Mouse (Mus musculus): ENCODE data around the gene Gm28051. TPM values are rescaled to one million over a fixed set of nuclear protein-coding genes. Genes with fewer than 3 reads are reported as not detected.

Gene Gm28051
- total and polyA plus RNA-seq, 3 experiments = not detected

DNA sequence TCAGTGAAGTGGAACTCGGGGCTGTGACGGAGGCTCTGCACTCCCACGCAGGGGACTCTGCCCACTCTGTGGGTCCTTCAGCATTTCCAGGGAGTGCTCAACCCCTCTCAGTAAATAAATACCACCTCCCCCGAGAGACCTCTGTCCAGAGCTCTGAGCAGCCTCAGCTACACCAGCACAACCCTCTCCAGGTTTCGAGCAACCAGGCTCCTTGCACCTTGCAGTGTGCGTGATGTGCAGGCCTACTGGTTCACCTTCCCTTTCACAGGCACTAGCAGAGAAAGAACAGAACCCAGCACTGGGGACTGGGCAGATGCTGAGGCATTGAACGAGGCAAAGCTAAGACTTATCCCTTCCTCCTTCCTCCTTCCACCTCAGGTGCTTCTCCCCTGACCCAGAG is 60.2 kb downstream of the Gm28051 start:
- TF ChIP-seq IRF4 (IDR thresholded peaks at IDR 0.05; ENCODE audit: low read depth, low read length) = no peak
- no peak for TF ChIP-seq SIN3A (IDR thresholded peaks at IDR 0.05; ENCODE audit: low read length)
- TF ChIP-seq RAD21 (IDR thresholded peaks at IDR 0.05; ENCODE audit: low read depth, low read length) = no peak
- TF ChIP-seq ETS1 (conservative IDR thresholded peaks at IDR 0.05; ENCODE audit: low read depth, low read length) = no peak
- no peak for TF ChIP-seq TBP (conservative IDR thresholded peaks at IDR 0.05; ENCODE audit: low read depth, low read length)
- TF ChIP-seq PAX5 (IDR thresholded peaks at IDR 0.05; ENCODE audit: low read length) = no peak
- no peak for TF ChIP-seq BHLHE40 (IDR thresholded peaks at IDR 0.05; ENCODE audit: low read depth, low read length)
- no peak for TF ChIP-seq ZC3H11A (IDR thresholded peaks at IDR 0.05; ENCODE audit: low read depth, low read length)
- no peak for TF ChIP-seq MYC (IDR thresholded peaks at IDR 0.05; ENCODE audit: low read depth, low read length)
- no peak for TF ChIP-seq RCOR1 (conservative IDR thresholded peaks at IDR 0.05; ENCODE audit: low read depth, low read length)
- no peak for TF ChIP-seq E2F4 (IDR thresholded peaks at IDR 0.05; ENCODE audit: insufficient replicate concordance, low read depth, low read length)
- no peak for TF ChIP-seq POLR2A (IDR thresholded peaks at IDR 0.05; ENCODE audit: low read depth, low read length)
- no peak for TF ChIP-seq POLR2AphosphoS2 (IDR thresholded peaks at IDR 0.05; ENCODE audit: low read depth, low read length)
- TF ChIP-seq JUN (IDR thresholded peaks at IDR 0.05; ENCODE audit: insufficient read depth, low read depth, low read length) = no peak
- TF ChIP-seq JUND (conservative IDR thresholded peaks at IDR 0.05; ENCODE audit: low read depth, low read length) = no peak
- no peak for TF ChIP-seq CHD1 (IDR thresholded peaks at IDR 0.05; ENCODE audit: low read depth, low read length)
- no peak for TF ChIP-seq MXI1 (IDR thresholded peaks at IDR 0.05; ENCODE audit: low read depth, low read length)
- DNase-seq (ENCODE audit: extremely low read depth) = no peak
- Histone ChIP-seq H3K4me3 (replicated peaks in 1 of 3; ENCODE audit: low read depth in 2 of 3, low read length in 2 of 3, poor library complexity in 1 of 3) (peak overlapping the region in 1 of 3 experiments; percentile 22), H3K9me3 (replicated peaks; ENCODE audit: low read length) (no peaks in the 10 kb centered on the region), H3K27ac (ENCODE audit: insufficient read depth, low read depth) (peak overlapping the region; percentile 97), H3K36me3 (replicated peaks in 1 of 2; ENCODE audit: control insufficient read depth in 1 of 2, insufficient read depth in 1 of 2, low read length in 1 of 2) (peaks cover 0 to 23% of the 10 kb centered on the region in 2 experiments), H3K27me3 (replicated peaks) (no peaks in the 10 kb centered on the region), H3K4me2 (ENCODE audit: insufficient read depth, low read depth, poor library complexity, severe bottlenecking) (peak overlapping the region; percentile 79), H3K79me2 (replicated peaks; ENCODE audit: control insufficient read depth, extremely low read depth, insufficient read depth, poor library complexity, severe bottlenecking) (peaks cover 63% of the 10 kb centered on the region), H3K4me1 (ENCODE audit: control insufficient read depth in 1 of 2, insufficient read depth in 2 of 2) (peaks cover 48 to 98% of the 10 kb centered on the region in 2 experiments), H3K9ac (ENCODE audit: insufficient read depth, low read depth) (peak overlapping the region; percentile 75; the same call in 1 of the 2 replicates)
- in situ Hi-C loops (cut with MboI; ENCODE audit: low pct_ligation_motif_present, low pct_unique_long_range_greater_than_20kb, low sequenced_read_pairs) (loop anchor here (10.0 kb wide), 1 partner anchor 53 kb away; no protein-coding TSS in a partner anchor), dilution Hi-C loops (cut with MboI; ENCODE audit: extremely low pct_ligation_motif_present, extremely low pct_unique_long_range_greater_than_20kb, low sequenced_read_pairs) (no loop called here)

- no peaks in the 10 kb centered on the region for H3K9me3 ChIP-seq (replicated peaks; ENCODE audit: low read length)
- H3K4me2 ChIP-seq (ENCODE audit: insufficient read depth, low read depth, poor library complexity, severe bottlenecking) = peak overlapping the region; percentile 70
- peaks cover 0 to 28% of the 10 kb centered on the region in 2 experiments for H3K36me3 ChIP-seq (replicated peaks in 1 of 2; ENCODE audit: control insufficient read depth in 1 of 2, insufficient read depth in 1 of 2, low read length in 1 of 2)
- peak overlapping the region in 2 of 3 experiments; percentile 39 to 42 for H3K4me3 ChIP-seq (replicated peaks in 1 of 3; ENCODE audit: low read depth in 2 of 3, low read length in 2 of 3, poor library complexity in 1 of 3)
- H3K27me3 ChIP-seq (replicated peaks) = no peaks in the 10 kb centered on the region
- peak overlapping the region; percentile 75 for H3K9ac ChIP-seq (ENCODE audit: insufficient read depth, low read depth)
- H3K79me2 ChIP-seq (replicated peaks; ENCODE audit: control insufficient read depth, extremely low read depth, insufficient read depth, poor library complexity, severe bottlenecking) = peaks cover 62% of the 10 kb centered on the region
- in situ Hi-C loops (cut with MboI; ENCODE audit: low pct_ligation_motif_present, low pct_unique_long_range_greater_than_20kb, low sequenced_read_pairs) (loop anchor here (10.0 kb wide), 1 partner anchor 52 kb away; no protein-coding TSS in a partner anchor), dilution Hi-C loops (cut with MboI; ENCODE audit: extremely low pct_ligation_motif_present, extremely low pct_unique_long_range_greater_than_20kb, low sequenced_read_pairs) (no loop called here)
- DNase-seq (ENCODE audit: extremely low read depth) = no peak
- H3K4me1 ChIP-seq (ENCODE audit: control insufficient read depth in 1 of 2, insufficient read depth in 2 of 2) = peaks cover 42 to 98% of the 10 kb centered on the region in 2 experiments
- TF ChIP-seq BHLHE40 (IDR thresholded peaks at IDR 0.05; ENCODE audit: low read depth, low read length) (peak; percentile 57), KAT2A (IDR thresholded peaks at IDR 0.05; ENCODE audit: insufficient replicate concordance, low read length) (no peak), CHD2 (IDR thresholded peaks at IDR 0.05; ENCODE audit: low read length) (0 out of 2 replicates have a peak, but pooled peaks have one; percentile 15), TCF12 (IDR thresholded peaks at IDR 0.05; ENCODE audit: low read depth, low read length) (peak; percentile 59; the same call in 1 of the 2 replicates), E2F4 (IDR thresholded peaks at IDR 0.05; ENCODE audit: insufficient replicate concordance, low read depth, low read length) (no peak), PAX5 (IDR thresholded peaks at IDR 0.05; ENCODE audit: low read length) (no peak), GABPA (IDR thresholded peaks at IDR 0.05; ENCODE audit: insufficient replicate concordance, low read depth, low read length) (no peak), SIN3A (IDR thresholded peaks at IDR 0.05; ENCODE audit: low read length) (peak; percentile 25; the same call in 1 of the 2 replicates), ETS1 (conservative IDR thresholded peaks at IDR 0.05; ENCODE audit: low read depth, low read length) (peak; percentile 38; the same call in 1 of the 2 replicates), MYC (IDR thresholded peaks at IDR 0.05; ENCODE audit: low read depth, low read length) (0 out of 2 replicates have a peak, but pooled peaks have one; percentile 14), IRF4 (IDR thresholded peaks at IDR 0.05; ENCODE audit: low read depth, low read length) (peak; percentile 81), CHD1 (IDR thresholded peaks at IDR 0.05; ENCODE audit: low read depth, low read length) (no peak), POLR2AphosphoS2 (IDR thresholded peaks at IDR 0.05; ENCODE audit: low read depth, low read length) (no peak)
- peak overlapping the region; percentile 97 for H3K27ac ChIP-seq (ENCODE audit: insufficient read depth, low read depth)
These were observed 60.8 kb downstream of the Gm28051 start for GRCm38 (mm10) chr12:102696635-102697354.
